Mouse (Mus musculus) myocyte (in vitro differentiated cells): ENCODE data around the gene Amigo3.

Source experiments
- E2F4 ChIP-seq: IDR thresholded peaks from one replicate; pipeline ENCODE4 v1.6.1; 2011; ENCODE audit warnings: mild to moderate bottlenecking, control low read depth, moderate library complexity; ENCODE audit not compliant: insufficient read depth
- MAX ChIP-seq: IDR thresholded peaks from one replicate; pipeline ENCODE4 v1.6.1; 2011; ENCODE audit warnings: low read depth, mild to moderate bottlenecking, control low read depth
- MYOG ChIP-seq, 3 experiments: IDR thresholded peaks; one replicate each; pipeline ENCODE4 v1.6.1; 2011; ENCODE audit warnings: control low read depth in 2 of 3, low read depth in 2 of 3, mild to moderate bottlenecking in 2 of 3; ENCODE audit not compliant: insufficient read length in 2 of 3, control insufficient read depth in 1 of 3, insufficient read depth in 1 of 3
- POLR2A ChIP-seq: IDR thresholded peaks from one replicate; pipeline ENCODE4 v1.6.1; 2011; ENCODE audit warnings: low read depth, mild to moderate bottlenecking, control low read depth, moderate library complexity; ENCODE audit not compliant: insufficient read length
- TCF3 ChIP-seq: IDR thresholded peaks from one replicate; pipeline ENCODE4 v1.6.1; 2011; ENCODE audit warnings: low read depth, control low read depth; ENCODE audit not compliant: insufficient read length
- USF1 ChIP-seq: IDR thresholded peaks from one replicate; pipeline ENCODE4 v1.6.1; 2011; ENCODE audit warnings: low read depth, mild to moderate bottlenecking, control low read depth, moderate library complexity

DNA sequence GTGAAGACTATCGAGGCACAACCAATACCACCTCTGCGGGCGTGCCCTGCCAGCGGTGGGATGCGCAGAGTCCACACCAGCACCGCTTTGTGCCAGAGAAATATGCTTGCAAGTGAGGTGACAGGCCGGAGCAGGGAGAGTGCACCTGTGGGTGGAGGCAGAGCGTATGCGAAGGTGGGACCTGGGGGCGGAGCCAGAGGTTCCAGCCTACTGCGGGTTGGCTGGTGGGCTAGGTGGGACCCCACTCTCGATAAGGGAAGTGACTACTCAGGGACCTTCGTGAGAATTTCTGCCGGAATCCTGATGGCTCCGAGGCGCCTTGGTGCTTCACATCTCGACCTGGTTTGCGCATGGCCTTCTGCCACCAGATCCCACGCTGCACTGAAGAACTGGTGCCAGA lies 29.6 kb downstream of the Amigo3 start:
- TF ChIP-seq TCF3 (no peak), POLR2A (no peak), USF1 (no peak), MAX (no peak), E2F4 (no peak), MYOG (IDR thresholded peaks at IDR 0.05; ENCODE audit: control insufficient read depth in 1 of 3, insufficient read depth in 1 of 3, insufficient read length in 2 of 3, low read depth in 2 of 3) (no peak)
